Mouse (Mus musculus): Measurements from ENCODE around the gene Zfp37. TPM values are rescaled to one million over a fixed set of nuclear protein-coding genes. Genes with fewer than 3 reads are reported as not detected.
"Not testable (repeated sequence)": the region's sequence is repeated elsewhere in the genome, so short reads cannot be mapped to it uniquely, and the experiment has no call there.

Zfp37 gene
- 1 to 10 TPM in 1 of 2 experiments, under 1 TPM in 1; 0.72 to 1.2 TPM for total RNA-seq (2021)
- long read RNA-seq, experiment 1, partial matches to known transcripts: 0 of 1 reads
- long read RNA-seq, experiment 1, other reads (novel, unspliced or antisense): 0 of 1 reads
- long read RNA-seq, experiment 2: 0 reads

DNA sequence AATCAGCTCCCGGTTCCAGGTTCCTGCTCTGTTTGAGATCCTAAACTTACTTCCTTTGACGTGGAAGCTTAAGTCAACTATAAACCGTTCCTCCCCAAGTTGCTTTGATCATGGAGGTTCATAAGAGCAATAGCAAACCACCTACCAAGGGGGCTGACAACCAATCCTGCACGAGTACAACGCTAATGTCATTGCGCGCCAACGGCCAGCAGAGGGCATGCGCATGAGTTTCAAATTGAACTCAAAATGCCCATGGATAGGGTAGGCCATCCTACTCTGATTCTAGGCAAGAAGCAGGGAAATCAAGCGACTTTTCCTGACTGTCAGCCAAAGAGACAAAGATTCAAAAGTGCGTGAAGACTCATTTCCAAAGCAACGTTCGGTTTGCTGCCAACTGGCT, at the start of gene Zfp37:
TSS of gene Zfp37 (minus strand) at position 279 of the 400 bp plus-strand sequence.
- intact Hi-C loops (cut with DNase I): no loop called here
- DNase-seq: no peak

- no peak for DNase-seq
- intact Hi-C loops (cut with DNase I): no loop called here
Observed at GRCm38 (mm10) chr4:62278081-62278480, 47.2 kb upstream of the Zfp37 start.

DNA sequence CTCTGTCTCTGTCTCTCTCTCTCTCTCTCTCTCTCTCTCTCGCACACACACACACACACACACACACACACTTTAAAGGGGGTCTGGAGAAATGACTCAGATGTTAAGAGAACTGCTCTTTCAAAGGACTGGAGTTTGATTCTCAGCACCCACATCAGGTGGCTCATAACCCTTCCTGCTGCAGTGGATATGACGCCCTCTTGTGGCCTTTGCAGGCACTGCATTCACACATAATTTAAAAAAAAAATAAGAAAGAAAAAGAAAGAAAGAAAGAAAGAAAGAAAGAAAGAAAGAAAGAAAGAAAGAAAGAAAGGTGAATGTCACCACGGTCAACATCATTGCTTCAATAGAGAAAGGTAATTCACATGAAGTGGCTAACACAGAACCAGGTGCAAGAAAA, 46.4 kb upstream of the Zfp37 start:
- no peak for DNase-seq

DNA sequence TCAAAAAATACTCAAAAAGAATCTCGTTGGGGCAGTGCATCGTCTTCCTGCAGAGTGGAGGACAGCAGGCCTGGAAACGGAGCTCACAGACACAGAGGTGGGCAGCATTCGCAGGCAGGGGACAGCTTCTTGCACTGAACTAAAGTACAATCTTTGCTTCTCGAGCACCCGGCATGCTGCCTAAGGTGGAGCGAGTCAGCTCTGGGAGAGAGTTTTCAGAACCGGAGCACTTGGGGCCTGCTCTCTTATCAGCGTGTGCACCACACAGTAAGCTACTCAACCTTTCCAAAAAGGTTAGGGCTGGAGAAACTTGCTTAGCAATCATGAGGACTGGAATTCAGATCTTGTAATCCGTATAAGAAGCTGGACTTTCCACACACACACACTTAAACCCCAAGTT, 45.8 kb upstream of the Zfp37 start:
- DNase-seq: no peak
- intact Hi-C loops (cut with DNase I): no loop called here

More for the DNA sequence above, 46.4 kb upstream of the Zfp37 start:
- intact Hi-C loops (cut with DNase I): no loop called here

- intact Hi-C loops (cut with DNase I): no loop called here
- DNase-seq: no peak
Observed at GRCm38 (mm10) chr4:62274841-62275536, 44.1 kb upstream of the Zfp37 start.

DNA sequence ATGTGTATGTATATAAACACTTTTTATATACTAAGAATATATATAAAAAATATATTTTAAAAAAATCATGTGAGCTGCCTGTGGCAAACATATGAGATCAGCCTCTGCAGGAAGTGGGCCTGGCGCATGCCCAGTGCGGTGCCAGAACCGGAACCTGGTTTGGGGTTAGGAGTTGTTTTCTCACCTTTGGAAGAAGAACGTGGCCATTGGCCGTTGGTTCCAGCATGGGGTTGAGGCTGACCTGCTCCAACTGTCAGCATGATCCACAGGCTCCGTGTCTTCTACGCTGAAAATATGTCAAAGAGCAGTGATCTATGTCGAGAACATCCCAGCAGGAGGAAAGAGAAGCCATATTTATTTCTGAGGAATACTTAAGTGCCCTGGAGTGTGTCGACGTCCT, 43.1 kb upstream of the Zfp37 start:
- no peak for DNase-seq

DNA sequence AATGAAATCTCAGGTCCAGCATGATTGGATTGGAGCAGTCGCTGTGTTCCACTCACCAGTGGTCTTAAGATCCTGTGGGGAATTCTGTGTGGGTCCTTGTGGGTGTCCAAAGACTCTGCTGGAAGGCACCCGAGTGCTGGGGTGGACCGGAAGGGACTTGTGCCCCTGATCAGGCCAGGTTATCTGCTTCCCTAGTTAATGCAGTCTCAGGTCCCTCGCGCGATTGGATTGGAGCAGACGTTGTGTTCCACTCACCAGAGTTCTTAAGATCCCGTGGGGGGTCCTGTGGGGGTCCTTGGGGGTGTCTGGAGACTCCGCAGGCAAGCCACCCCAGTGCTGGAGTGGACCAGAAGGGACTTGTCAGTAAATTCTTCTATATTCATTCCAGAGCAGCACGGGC, 41.8 kb upstream of the Zfp37 start:
- intact Hi-C loops (cut with DNase I): no loop called here
- no peak for DNase-seq

More for the DNA sequence above, 43.1 kb upstream of the Zfp37 start:
- intact Hi-C loops (cut with DNase I): no loop called here

- intact Hi-C loops (cut with DNase I): no loop called here
- no peak for DNase-seq
Observed at GRCm38 (mm10) chr4:62267101-62267500, 36.3 kb upstream of the Zfp37 start.

- DNase-seq; intact Hi-C loops (cut with DNase I): not testable (repeated sequence)
Observed at GRCm38 (mm10) chr4:62266016-62266415, 35.2 kb upstream of the Zfp37 start.

- intact Hi-C loops (cut with DNase I): no loop called here
- DNase-seq: no peak
Observed at GRCm38 (mm10) chr4:62265154-62265836, 34.4 kb upstream of the Zfp37 start.

- no peak for DNase-seq
- intact Hi-C loops (cut with DNase I): no loop called here
Observed at GRCm38 (mm10) chr4:62263133-62263844, 32.4 kb upstream of the Zfp37 start.

DNA sequence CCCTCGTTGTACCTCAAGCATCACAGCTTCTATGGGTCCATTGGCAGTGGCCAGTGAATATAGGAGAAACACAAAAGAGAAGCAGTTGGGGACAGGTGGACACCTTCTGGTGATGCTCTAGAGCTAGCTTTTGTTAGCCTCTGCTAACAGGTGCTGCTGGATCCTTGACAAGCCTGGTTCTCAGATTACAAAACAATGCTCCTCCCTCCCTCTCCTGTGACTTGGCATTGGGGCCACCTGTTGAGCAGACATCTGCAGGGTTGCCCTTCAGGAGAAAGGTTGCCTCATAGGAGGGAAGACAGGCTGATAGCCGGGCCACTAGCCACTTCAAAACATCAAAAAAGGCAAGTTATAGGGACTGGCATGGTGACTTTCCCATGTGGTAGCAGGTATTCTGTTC, 31.4 kb upstream of the Zfp37 start, which contains the start of gene Slc31a2:
TSS of gene Slc31a2 (plus strand) at position 287 of the 400 bp plus-strand sequence.
- no peak for DNase-seq
- intact Hi-C loops (cut with DNase I): no loop called here

- intact Hi-C loops (cut with DNase I): no loop called here
- no peak for DNase-seq
Observed at GRCm38 (mm10) chr4:62256931-62257330, 26.1 kb upstream of the Zfp37 start.

- intact Hi-C loops (cut with DNase I): no loop called here
- DNase-seq: no peak
Observed at GRCm38 (mm10) chr4:62254551-62254950, 23.7 kb upstream of the Zfp37 start.

DNA sequence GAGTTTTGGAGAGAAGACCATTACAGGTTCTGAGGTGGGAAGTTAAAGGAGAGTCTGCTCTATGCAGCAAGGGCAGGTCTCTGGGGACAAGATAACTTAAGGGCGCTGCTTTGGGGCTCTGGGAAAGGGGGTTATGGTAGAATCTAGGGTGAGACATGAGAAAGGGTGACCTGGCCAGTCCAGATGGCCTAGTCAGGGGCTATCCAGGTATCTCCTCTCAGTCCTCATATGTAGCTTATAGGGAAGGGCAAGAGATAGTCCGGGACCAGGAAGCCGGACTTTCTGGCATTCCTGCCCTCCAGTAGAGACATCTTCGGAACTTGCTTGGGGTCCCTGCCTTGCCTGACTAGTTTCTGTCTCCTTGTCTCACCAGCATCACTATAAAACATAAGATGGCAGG, 20.9 kb upstream of the Zfp37 start:
- no peak for DNase-seq
- intact Hi-C loops (cut with DNase I): no loop called here

DNA sequence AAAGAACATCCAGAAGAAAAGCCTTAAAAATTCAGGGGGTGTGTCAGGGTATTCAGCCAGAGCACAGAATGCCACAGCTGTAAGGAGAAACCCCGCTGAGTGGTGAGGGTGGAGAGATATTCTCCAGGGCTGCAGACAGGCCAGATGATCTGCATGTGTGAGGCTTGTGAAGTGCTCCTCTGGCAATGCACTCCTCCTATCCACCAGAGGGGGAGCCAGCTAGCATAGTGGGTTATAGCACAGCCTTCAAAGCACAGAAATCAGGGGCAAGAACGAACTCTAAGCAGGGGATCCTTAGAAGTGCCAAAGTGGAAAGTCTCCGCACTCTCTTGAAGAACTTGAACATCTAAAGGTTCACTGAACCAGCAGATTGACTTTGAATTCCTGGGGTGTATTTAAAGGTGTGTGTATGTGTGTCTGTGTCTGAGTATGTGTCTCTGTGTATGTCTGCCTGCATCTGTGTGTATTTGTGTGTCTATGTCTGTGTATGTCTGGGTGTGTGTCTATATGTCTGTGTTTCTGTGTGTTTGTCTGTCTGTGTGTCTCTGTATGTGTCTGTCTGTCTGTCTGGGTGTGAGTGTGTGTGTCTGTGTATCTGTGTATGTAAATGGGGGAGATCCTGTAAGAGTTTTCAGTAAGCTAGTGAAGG, 20.2 kb upstream of the Zfp37 start:
- no peak for DNase-seq
- intact Hi-C loops (cut with DNase I): no loop called here

DNA sequence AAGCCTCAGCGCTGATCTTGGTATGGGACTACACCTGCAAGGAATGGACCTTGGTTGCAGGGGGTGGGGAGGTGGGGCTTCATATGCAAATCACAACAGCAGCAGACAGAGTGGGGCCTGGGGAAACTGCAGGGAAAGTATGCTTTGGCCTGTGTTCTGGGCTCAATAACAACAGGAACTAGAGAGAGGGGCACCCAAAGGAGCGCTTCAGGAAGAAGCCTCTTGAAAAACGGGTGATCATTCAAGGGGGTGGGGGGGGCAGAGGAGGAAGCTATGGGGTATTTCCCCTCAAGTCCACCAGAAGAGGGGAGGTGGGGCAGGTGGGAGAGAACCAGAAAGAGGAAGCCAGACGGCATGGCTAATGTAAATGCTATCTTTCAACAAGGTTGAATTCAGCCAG, 17.5 kb upstream of the Zfp37 start:
- DNase-seq: no peak
- intact Hi-C loops (cut with DNase I): no loop called here

DNA sequence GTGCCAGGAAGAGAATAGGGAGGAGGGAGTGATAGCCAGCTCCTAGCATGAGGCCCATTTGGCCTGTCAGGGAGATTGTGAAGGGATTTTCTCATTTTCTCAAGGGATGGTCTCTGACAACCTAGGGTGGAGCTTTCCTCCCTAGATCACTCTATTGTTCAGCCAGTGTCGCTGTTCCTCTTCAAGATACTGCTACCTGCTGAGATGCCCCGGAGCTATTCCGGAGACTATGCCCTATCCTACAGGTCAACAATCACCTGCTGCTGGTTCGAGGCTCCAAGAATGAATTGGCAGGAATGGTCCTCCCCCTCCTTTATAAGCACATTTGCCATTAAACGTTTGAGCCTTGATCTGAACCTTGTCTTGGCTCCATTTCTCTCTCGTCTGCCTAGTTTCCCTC, 9.7 kb upstream of the Zfp37 start:
- intact Hi-C loops (cut with DNase I): no loop called here
- no peak for DNase-seq

DNA sequence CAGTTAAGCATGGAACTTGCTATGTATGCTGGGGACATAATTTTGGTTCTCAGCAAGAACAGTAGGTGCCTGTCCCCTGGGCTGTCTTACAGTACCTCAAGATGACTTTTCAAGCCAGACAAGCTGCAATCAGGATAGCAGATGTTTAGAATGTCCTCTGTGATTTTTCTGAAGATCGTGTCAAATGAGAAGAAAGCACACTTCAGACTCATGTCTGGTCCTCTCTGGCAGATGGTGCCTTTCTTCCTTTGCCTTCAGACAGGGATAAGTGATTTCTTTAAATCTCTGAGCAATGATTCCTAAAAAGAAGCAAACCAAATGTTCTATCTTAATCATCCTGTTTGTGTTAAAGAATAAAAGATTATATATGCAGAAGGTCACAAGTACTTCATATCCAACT, 694 bp downstream of the Zfp37 start:
- intact Hi-C loops (cut with DNase I): no loop called here

DNA sequence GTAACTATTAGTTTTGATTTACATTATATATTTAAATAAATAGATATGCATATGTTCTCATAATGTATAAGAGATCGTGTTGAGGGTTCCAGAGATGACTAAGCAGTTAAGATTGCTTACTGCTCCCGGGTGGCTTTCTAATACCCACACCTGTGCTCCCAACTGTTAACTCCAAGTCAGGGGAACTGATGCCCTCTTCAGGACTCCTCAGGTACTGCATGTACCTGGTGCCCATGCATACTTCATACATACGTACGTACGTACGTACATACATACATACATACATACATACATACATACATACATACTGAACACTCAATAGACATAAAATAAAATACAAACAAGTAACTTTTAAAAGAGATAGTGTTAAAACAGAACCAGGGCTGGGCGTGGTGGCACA, 1.4 kb downstream of the Zfp37 start:
- DNase-seq: no peak
- intact Hi-C loops (cut with DNase I): no loop called here

More for the DNA sequence above, 694 bp downstream of the Zfp37 start:
- DNase-seq: no peak

DNA sequence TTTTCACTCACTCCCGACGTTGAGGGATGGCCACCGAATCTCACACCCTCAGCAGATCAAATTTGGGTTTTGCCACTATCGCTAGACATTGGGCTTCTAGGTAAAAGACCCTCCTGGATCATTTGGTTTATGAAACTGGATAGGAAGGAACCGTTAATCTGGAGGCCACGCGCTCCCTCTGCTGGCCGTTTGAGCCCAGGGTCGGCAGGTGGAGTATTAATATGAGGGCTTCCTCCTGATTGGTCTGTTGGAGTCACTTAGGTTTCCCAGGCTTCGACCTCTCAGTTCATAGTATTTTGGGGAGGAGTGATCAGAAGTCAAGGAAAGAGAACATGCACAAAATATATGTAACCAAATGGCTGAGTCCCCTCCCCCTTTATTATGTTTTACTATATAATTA, 2.5 kb downstream of the Zfp37 start:
- peak; percentile 21 to 23 for DNase-seq
- intact Hi-C loops (cut with DNase I): no loop called here

Measured in gastrocnemius, postnatal 36 days (tissue).